Mouse (Mus musculus): ENCODE data around the gene Gm17087. TPM values are rescaled to one million over a fixed set of nuclear protein-coding genes. Genes with fewer than 3 reads are reported as not detected.
A peak's percentile ranks its signal among the peaks of the same experiment; 100 is the strongest.

Gm17087 gene
- polyA plus RNA-seq, 1 experiment = not detected

GRCm38 (mm10) chr17:8526815-8527261 lies 39.9 kb downstream of the Gm17087 start:
- H3K9me3 ChIP-seq = no peaks in the 10 kb centered on the region
- no peak overlapping the region for H3K4me3 ChIP-seq (replicated peaks)
- peaks cover 22% of the 10 kb centered on the region for H3K4me1 ChIP-seq
- TF ChIP-seq FLI1 (IDR thresholded peaks at IDR 0.05; ENCODE audit: low read length) (no peak), GATA1 (IDR thresholded peaks at IDR 0.05; ENCODE audit: borderline replicate concordance, low read length) (no peak)
- H3K27me3 ChIP-seq (replicated peaks) = peaks cover 65% of the 10 kb centered on the region
- no peaks in the 10 kb centered on the region for H3K36me3 ChIP-seq (replicated peaks; ENCODE audit: low read length)

DNA sequence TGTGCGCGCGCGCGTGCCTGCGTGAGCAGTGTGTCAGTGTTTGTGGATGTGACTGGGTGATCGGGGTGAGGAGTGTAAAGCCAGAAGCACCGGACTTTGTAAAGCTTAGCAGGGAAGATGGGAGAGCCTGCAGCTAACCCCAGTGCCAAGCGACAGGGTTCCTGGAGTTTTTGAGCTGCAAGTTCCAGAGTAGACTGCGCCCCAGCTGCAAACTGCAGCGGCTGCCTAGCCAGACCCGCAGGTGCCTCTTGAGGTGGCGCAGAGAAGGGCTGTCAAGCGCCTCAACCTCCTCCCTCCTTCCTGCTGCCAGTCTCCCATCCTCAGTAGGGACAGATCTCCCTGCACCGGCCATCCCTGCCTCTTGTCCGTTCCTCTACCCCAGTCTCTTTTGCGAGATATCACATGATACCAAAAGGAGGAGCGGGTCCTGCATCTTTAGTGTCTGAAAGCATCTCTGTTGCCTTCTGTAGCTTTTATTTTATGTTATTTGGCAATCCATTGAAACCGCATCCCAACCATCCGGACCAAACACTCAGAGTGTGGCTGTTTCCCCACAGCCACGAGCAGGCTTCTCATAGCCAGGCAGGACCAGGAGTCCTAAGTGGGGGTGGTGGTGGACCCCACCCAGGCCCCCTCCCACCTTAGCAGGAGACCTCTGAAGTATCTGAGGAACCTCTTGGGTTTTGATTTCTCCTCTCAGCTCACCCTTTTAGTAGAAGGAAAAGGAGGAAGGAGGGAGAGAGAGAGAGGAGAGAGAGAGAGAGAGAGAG lies 40.6 kb downstream of the Gm17087 start:
- peaks cover 22% of the 10 kb centered on the region for H3K4me1 ChIP-seq
- peak overlapping the region; percentile 44 for H3K4me3 ChIP-seq (replicated peaks)
- no peaks in the 10 kb centered on the region for H3K9me3 ChIP-seq
- H3K36me3 ChIP-seq (replicated peaks; ENCODE audit: low read length) = no peaks in the 10 kb centered on the region
- no peak for TF ChIP-seq GATA1 (IDR thresholded peaks at IDR 0.05; ENCODE audit: borderline replicate concordance, low read length)
- TF ChIP-seq FLI1 (IDR thresholded peaks at IDR 0.05; ENCODE audit: low read length) = no peak
- peaks cover 67% of the 10 kb centered on the region for H3K27me3 ChIP-seq (replicated peaks)

DNA sequence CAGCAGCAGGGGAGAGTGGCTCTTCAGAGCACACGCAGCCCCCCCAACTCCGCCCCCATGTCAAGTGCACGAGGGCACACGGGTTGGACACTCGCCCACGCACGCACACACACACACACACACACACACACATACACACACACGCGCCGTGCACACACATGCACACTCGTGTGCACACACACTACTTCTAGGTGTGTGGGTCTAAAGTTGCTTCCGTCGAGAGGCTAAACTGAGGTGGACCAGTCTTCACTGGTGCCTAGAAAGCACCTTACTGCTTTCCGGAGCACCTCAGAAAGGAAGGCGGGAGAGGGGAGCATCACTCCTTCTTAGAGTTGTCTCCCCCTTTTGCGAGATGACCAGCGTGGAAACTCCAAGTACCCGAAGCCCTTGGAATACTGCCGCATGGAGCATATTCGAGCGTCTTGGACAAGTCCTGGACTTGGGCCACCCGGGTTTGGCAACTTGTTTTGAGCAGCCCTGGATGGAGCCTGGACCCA lies 41.5 kb downstream of the Gm17087 start, which contains the start of gene Pde10a:
Pde10a (plus strand) TSS at position 148 of the 497 bp plus-strand sequence.
- Histone ChIP-seq H3K4me3 (replicated peaks) (peak within 1 kb of the TSS; percentile 85), H3K9me3 (no peaks in the 10 kb centered on the region), H3K36me3 (replicated peaks; ENCODE audit: low read length) (no peaks in the 10 kb centered on the region), H3K4me1 (peaks cover 22% of the 10 kb centered on the region), H3K27me3 (replicated peaks) (peaks cover 75% of the 10 kb centered on the region)
- TF ChIP-seq GATA1 (IDR thresholded peaks at IDR 0.05; ENCODE audit: borderline replicate concordance, low read length) (no peak), FLI1 (IDR thresholded peaks at IDR 0.05; ENCODE audit: low read length) (no peak)

GRCm38 (mm10) chr17:8524387-8525165 lies 42.2 kb downstream of the Gm17087 start:
- TF ChIP-seq GATA1 (IDR thresholded peaks at IDR 0.05; ENCODE audit: borderline replicate concordance, low read length) (no peak), FLI1 (IDR thresholded peaks at IDR 0.05; ENCODE audit: low read length) (no peak)
- Histone ChIP-seq H3K27me3 (replicated peaks) (peaks cover 78% of the 10 kb centered on the region), H3K36me3 (replicated peaks; ENCODE audit: low read length) (no peaks in the 10 kb centered on the region), H3K4me3 (replicated peaks) (peak overlapping the region; percentile 85), H3K4me1 (peaks cover 22% of the 10 kb centered on the region), H3K9me3 (no peaks in the 10 kb centered on the region)

GRCm38 (mm10) chr17:8523986-8524385 lies 42.8 kb downstream of the Gm17087 start:
- no peak overlapping the region for H3K4me3 ChIP-seq (replicated peaks)
- H3K4me1 ChIP-seq = peaks cover 22% of the 10 kb centered on the region
- TF ChIP-seq GATA1 (IDR thresholded peaks at IDR 0.05; ENCODE audit: borderline replicate concordance, low read length) (no peak), FLI1 (IDR thresholded peaks at IDR 0.05; ENCODE audit: low read length) (no peak)
- no peaks in the 10 kb centered on the region for H3K36me3 ChIP-seq (replicated peaks; ENCODE audit: low read length)
- no peaks in the 10 kb centered on the region for H3K9me3 ChIP-seq
- peaks cover 78% of the 10 kb centered on the region for H3K27me3 ChIP-seq (replicated peaks)

- Histone ChIP-seq H3K27me3 (replicated peaks) (peaks cover 36% of the 10 kb centered on the region), H3K4me1 (peaks cover 3% of the 10 kb centered on the region; the same call in 1 of the 2 replicates), H3K36me3 (replicated peaks; ENCODE audit: low read length) (no peaks in the 10 kb centered on the region), H3K4me3 (replicated peaks) (no peak overlapping the region), H3K9me3 (no peaks in the 10 kb centered on the region)
- TF ChIP-seq FLI1 (IDR thresholded peaks at IDR 0.05; ENCODE audit: low read length) = no peak
- TF ChIP-seq GATA1 (IDR thresholded peaks at IDR 0.05; ENCODE audit: borderline replicate concordance, low read length) = no peak
Measured at GRCm38 (mm10) chr17:8516006-8516405, 50.7 kb downstream of the Gm17087 start.

Other genes with a start within 250 kb of the Gm17087 start
- gene Prr18, start 229.5 kb downstream of the Gm17087 start, polyA plus RNA-seq (2012; ENCODE audit: insufficient read depth, low replicate concordance) = 0.48 and 1.9 TPM in 2 replicates
- gene T2, start 211.0 kb downstream of the Gm17087 start, polyA plus RNA-seq (2012; ENCODE audit: insufficient read depth, low replicate concordance) = not detected in 2 replicates
- not detected in 2 replicates for gene T, start 132.5 kb downstream of the Gm17087 start, polyA plus RNA-seq (2012; ENCODE audit: insufficient read depth, low replicate concordance)
- 3.9 and 11.5 TPM in 2 replicates for gene Pde10a, start 41.6 kb downstream of the Gm17087 start, polyA plus RNA-seq (2012; ENCODE audit: insufficient read depth, low replicate concordance)

Measured in megakaryocyte, embryonic 14.5 days (primary cell).